Mouse (Mus musculus) erythroblast, embryonic 14.5 days (primary cell): ENCODE results near the gene Chrd.

Experiments
- GATA1 ChIP-seq: IDR thresholded peaks from 2 replicates; pipeline ENCODE4 v1.6.1; 2012; ENCODE audit warnings: low read length, inconsistent platforms, mixed read lengths
- TAL1 ChIP-seq: IDR thresholded peaks from 3 replicates; pipeline ENCODE4 v1.6.1; 2012; ENCODE audit warnings: low read length, inconsistent platforms, mixed read lengths

GRCm38 (mm10) chr16:20701729-20702521 is 31.0 kb upstream of the Chrd start:
- no peak for TF ChIP-seq TAL1
- no peak for TF ChIP-seq GATA1
